Mouse (Mus musculus) kidney, postnatal 4 days (tissue): ENCODE data around the gene Zfp941.

Experiments
- DNase-seq, 2 experiments: peaks; one replicate each; pipeline ENCODE4 v3.0.0; 2021; ENCODE audit warnings: mixed read lengths in 2 of 2

The Zfp941 gene

DNA sequence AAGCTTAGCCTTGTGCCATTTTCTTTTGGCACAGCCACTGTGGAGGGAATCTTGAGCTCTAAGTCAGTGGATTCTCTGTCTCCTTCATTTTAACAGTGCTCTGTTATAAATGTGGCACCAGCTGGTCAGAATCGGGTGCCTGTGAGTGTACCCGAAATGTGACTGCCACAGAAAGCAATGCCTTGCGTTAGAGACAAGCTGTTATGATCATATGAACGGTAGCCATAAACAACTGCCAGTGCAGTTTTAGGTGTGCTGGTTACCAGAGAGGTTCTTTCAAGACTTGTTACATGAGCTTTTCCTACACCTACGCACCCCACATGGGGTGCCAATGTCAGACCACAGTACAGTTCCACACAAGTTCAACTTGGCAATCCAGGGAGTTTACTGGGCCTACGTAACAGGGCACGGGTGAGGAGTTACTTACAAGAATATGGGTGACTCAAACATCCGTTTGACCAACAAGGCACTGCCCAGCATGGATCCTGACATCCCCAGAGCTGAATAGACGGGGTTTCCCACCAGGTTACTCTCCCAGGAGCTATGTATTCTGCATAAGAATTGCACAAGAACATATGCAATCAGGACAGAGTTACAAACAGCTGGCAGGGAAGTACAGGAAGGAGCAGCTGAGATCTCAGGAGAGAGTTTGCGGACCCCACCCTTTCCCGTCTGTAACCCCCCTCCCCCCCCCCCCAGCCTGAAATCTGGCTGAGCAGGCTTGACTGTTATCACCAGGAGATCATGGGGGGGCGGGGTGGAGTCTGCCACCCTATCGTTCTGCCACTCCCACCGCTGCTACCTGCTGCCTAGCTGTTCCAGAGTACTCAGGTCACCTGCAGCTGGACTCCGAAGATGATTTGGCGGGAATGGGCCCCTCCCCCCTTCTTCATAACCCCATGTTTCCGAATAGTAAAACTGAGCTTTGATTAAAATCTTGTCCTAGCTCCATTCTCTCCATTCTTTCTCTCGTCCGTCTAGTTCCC lies 19.1 kb upstream of the Zfp941 start:
- DNase-seq: peak in 1 of 2 experiments; percentile 3

- DNase-seq: no peak
Observed at GRCm38 (mm10) chr7:140839556-140839955, 17.6 kb upstream of the Zfp941 start.

GRCm38 (mm10) chr7:140836243-140837115 lies 14.5 kb upstream of the Zfp941 start:
- DNase-seq: peak in 1 of 2 experiments; percentile 1

GRCm38 (mm10) chr7:140835758-140836087 lies 13.7 kb upstream of the Zfp941 start:
- no peak for DNase-seq

GRCm38 (mm10) chr7:140834968-140835757 lies 13.2 kb upstream of the Zfp941 start, which contains the start of gene Urah:
Gene Urah, plus strand, starts transcription at chr7:140835018.
- DNase-seq: peak in 1 of 2 experiments; percentile 5

DNA sequence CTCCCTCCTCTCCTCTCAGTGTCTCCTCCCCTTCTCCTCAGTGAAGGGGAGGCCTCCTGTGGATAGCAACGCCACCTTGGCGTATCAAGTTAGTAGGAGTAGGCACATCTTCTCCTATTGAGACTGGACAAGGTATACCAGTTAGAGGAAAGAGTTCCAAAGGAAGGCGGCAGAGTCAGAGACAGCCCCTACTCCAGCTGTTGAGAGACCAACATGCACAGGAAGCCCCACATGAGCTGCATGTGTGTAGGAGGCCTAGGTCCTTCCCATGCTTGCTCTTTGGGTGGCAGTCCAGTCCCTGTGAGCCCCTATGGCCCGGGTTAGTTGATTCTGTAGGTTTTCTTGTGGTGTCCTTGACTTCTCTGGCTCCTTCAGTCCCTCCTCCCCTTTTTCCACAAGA lies 11.4 kb upstream of the Zfp941 start:
- DNase-seq: no peak

DNA sequence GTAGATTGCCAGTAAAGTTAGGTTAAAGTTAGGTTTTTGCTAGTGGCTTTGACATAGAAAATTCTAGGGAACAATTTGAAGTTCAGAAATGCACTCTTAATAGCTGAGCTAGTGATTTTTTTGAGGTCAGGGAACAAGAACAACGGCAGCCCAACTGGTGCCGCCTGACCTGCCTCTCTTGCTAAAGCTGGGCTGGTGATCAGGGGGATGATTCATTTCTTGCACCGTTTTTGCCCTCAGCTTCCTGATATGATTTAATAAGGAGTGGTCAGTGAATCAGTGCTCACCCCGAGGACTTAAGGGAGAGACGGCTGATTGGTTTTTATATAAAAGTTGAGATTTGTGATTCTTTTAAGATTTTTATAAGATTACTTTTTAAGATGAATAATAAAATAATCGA lies 9.5 kb upstream of the Zfp941 start:
- DNase-seq: no peak

GRCm38 (mm10) chr7:140828171-140828881 lies 6.3 kb upstream of the Zfp941 start:
- DNase-seq: peak; percentile 36 to 62

GRCm38 (mm10) chr7:140822731-140823130 lies 753 bp upstream of the Zfp941 start:
- no peak for DNase-seq

GRCm38 (mm10) chr7:140821305-140821652 lies 699 bp downstream of the Zfp941 start:
- DNase-seq: no peak

DNA sequence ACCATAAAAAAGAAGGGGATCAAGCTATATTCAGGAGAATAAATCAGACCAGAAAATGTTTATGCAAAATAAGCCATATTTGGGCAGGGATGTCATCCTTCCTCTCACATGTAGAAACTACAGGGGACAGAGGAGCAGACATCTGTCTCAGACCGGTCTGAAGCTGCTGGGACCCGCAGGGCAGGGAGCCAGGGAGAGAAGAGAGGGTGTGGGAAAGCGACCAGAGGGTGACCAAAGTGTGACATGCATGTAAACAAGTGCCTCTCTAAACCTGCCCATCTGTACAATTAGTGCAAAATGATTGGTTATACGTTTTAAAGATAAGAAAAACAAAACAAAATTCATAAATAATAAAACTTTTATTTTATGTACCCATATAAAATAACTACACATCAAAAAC lies 1.8 kb downstream of the Zfp941 start:
- no peak for DNase-seq

- DNase-seq: no peak
Observed at GRCm38 (mm10) chr7:140812850-140813249, 9.1 kb downstream of the Zfp941 start.

DNA sequence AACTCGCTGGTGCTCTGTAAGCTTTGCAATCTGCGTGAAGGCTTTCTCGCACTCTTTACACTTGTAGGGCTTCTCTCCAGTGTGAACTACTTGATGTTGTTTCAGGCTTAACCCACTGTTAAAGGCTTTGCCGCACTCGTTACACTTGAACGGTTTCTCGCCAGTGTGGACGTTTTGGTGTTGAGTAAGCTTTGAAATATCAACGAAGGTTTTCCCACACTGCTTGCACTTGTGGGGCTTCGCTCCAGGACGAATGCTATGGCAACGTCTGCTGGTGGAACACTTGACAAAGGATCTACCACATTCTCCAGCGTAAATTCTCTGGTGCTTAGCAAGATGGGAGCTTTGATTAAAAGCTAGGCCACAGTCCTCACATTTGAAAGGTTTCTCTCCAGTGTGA lies 10.3 kb downstream of the Zfp941 start:
- no peak for DNase-seq

GRCm38 (mm10) chr7:140810496-140810895 lies 11.5 kb downstream of the Zfp941 start:
- no peak for DNase-seq

GRCm38 (mm10) chr7:140805704-140806103 lies 16.3 kb downstream of the Zfp941 start:
- peak; percentile 50 to 64 for DNase-seq

- DNase-seq: peak; percentile 58 to 67
Observed at GRCm38 (mm10) chr7:140802629-140803028, 19.3 kb downstream of the Zfp941 start.

DNA sequence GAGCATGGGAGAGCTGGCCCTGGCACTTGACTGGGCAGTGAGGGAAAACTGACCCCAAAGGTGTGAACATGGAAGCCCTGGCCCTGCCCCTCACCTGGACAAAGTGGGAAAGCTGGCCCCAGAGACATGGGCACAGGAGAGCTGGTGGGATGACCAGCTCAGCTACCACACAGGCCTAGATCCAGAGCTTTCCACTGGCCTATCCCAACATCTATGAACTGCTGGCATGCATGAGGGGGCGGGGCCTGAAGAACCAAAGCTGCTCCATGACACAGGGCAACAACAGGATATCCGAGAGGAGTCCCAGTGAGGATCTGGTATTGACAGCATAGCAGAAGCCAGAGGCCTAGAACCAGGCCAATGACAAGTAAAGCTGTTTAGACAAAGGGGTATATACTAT lies 23.8 kb downstream of the Zfp941 start:
- DNase-seq: no peak

DNA sequence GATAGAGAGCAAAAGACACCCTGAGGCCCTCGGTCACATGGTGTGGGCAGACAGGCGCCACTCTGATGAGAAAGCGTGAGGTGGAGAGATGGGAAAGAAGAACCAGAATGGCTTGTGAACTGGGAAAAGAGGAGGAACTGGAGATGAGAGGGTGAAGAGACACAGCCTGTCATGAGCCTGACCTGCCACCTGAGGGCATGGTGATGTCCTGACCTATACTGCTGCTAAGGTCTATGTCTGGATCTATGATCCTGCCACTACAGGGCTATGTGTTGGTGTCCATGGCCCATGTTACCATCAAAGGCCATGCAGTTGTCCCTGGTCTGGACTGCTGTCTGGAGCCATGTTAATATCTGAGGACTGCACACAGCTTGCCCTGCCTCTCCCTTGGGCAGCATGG lies 24.4 kb downstream of the Zfp941 start:
- DNase-seq: no peak

- no peak for DNase-seq
Observed at GRCm38 (mm10) chr7:140793541-140793940, 28.4 kb downstream of the Zfp941 start.

DNA sequence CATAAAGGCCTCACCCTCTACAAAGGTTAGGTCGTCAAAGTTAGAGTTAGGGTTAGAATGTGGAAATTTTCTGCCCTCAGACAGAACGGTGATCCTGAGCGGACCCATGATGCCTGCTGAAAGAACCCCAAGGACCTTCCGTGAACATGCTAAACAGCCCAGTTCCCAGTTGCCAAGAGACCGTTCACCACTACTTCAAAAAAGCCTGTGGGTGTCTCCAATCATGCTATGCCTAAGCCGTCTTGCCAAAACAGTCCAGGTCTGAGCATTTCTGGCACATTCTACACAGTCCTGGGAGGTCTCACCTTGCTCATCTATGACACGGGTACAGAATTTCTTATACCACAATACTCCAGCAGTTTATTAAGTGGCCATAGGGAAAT lies 33.9 kb downstream of the Zfp941 start:
- no peak for DNase-seq

DNA sequence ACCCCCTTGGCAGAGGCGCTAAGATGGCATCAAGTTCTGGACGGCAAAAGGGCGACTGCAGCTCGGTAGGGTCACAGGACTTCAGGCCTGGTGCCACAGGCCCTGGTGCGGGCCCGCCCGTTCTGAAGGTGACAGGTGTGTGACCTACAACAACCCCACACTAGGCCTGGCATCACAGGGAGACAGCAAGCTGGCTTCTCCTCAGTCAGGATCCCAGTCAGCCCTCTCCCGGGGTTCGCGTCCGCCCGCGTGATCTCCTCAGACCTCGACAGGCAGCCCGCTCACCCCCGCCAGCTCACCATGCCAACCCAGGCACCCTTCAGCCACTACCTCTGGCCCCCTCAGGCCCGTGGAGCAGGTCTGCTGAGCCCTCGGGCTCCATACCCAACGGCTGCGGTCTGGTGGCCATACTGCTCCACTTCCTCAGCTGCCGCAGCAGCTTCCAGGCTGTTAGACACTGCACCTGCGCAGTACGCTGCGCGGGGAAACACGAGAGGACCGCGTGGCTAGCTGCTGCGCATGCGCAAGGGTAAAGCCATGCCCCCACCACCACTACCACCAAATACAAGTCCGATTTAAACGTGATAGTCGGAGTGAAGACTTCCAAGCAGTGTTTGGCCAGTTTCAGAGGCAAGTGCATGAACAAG lies 34.4 kb downstream of the Zfp941 start, which contains the start of gene Syce1:
Syce1 (minus strand) TSS at position 447 of the 647 bp plus-strand sequence.
- DNase-seq: no peak

GRCm38 (mm10) chr7:140780548-140780947 lies 41.4 kb downstream of the Zfp941 start:
- DNase-seq: no peak
